Mouse (Mus musculus): ENCODE measurements at regions not wholly inside any gene's neighbourhood (a gene's known extent, or its start where the extent isn't known, plus 50 kb on each side); places are given as distances from the start of the nearest gene placed in this dataset.

GRCm38 (mm10) chr4:98200701-98201100 is 182.4 kb downstream of the Tm2d1 start:
- no peak for DNase-seq (ENCODE audit: low spot score)

- DNase-seq (ENCODE audit: low spot score) = no peak
Observed at GRCm38 (mm10) chr4:98190318-98190717, 192.8 kb downstream of the Tm2d1 start.

GRCm38 (mm10) chr4:98189894-98190293 is 193.2 kb downstream of the Tm2d1 start:
- no peak for DNase-seq (ENCODE audit: low spot score)

GRCm38 (mm10) chr4:98188944-98189343 is 194.2 kb downstream of the Tm2d1 start:
- DNase-seq (ENCODE audit: low spot score) = no peak

GRCm38 (mm10) chr4:98187038-98187437 is 196.1 kb downstream of the Tm2d1 start:
- no peak for DNase-seq (ENCODE audit: low spot score)

GRCm38 (mm10) chr4:98182053-98182355 is 201.1 kb downstream of the Tm2d1 start:
- peak; percentile 56 for DNase-seq (ENCODE audit: low spot score)

- peak; percentile 19 for DNase-seq (ENCODE audit: low spot score)
Observed at GRCm38 (mm10) chr4:98181185-98182052, 201.7 kb downstream of the Tm2d1 start.

- DNase-seq (ENCODE audit: low spot score) = peak; percentile 40
Observed at GRCm38 (mm10) chr4:98180336-98180735, 202.8 kb downstream of the Tm2d1 start.

Measured in embryo, embryonic 10.5 days (tissue).